Mouse (Mus musculus) hindbrain, embryonic 15.5 days (tissue): ENCODE results near the gene Chrm4. TPM values are rescaled to one million over a fixed set of nuclear protein-coding genes. Genes with fewer than 3 reads are reported as not detected.
A peak's percentile ranks its signal among the peaks of the same experiment; 100 is the strongest.

Experiments used
- ATAC-seq: fragments of 200-750 bp; cut with Nextera tagmentation; 2 replicates; pipeline ENCODE4 v1.8.0; 2017; ENCODE audit warnings: low read depth, moderate number of reproducible peaks, moderate TSS enrichment; ENCODE audit not compliant: low FRiP score
- H3K27ac ChIP-seq: fragments of 300-500 bp; sonication (generic); replicated peaks from 2 replicates; pipeline ENCODE4 v1.5.1; 2015; ENCODE audit warnings: mild to moderate bottlenecking, inconsistent platforms
- H3K27me3 ChIP-seq: fragments of 300-500 bp; sonication (generic); 2 replicates; pipeline ENCODE4 v1.6.1; 2015; ENCODE audit warnings: control low read depth, inconsistent platforms
- H3K36me3 ChIP-seq: fragments of 300-500 bp; sonication (generic); 2 replicates; pipeline ENCODE4 v1.6.1; 2015; ENCODE audit warnings: control low read depth, inconsistent platforms
- H3K4me1 ChIP-seq: fragments of 300-500 bp; sonication (generic); replicated peaks from 2 replicates; pipeline ENCODE4 v1.6.1; 2015; ENCODE audit warnings: control low read depth, inconsistent platforms
- H3K4me2 ChIP-seq: fragments of 300-500 bp; sonication (generic); 2 replicates; pipeline ENCODE4 v1.6.1; 2015; ENCODE audit warnings: moderate library complexity, mild to moderate bottlenecking, inconsistent platforms
- H3K4me3 ChIP-seq: fragments of 300-500 bp; sonication (generic); 2 replicates; pipeline ENCODE4 v1.5.1; 2015; ENCODE audit warnings: mild to moderate bottlenecking, inconsistent platforms
- H3K9ac ChIP-seq: fragments of 300-500 bp; sonication (generic); 2 replicates; pipeline ENCODE4 v1.6.1; 2015; ENCODE audit warnings: inconsistent platforms
- H3K9me3 ChIP-seq: fragments of 300-500 bp; sonication (generic); 2 replicates; pipeline ENCODE4 v1.6.1; 2016; ENCODE audit warnings: control low read depth, inconsistent platforms
- WGBS: fragments of 180-500 bp; shearing (Covaris S2); methylation state at CpG from one replicate; pipeline ENCODE4 v1.1.7; 2015; 5-methylcytosine and 5-hydroxymethylcytosine counted together
- polyA plus RNA-seq: library from polyadenylated mRNA; unstranded; fragments of >200 nt; fragmentation: Nextera tagmentation; extraction: Ambion mirVana; gene quantifications from 2 replicates; pipeline ENCODE4 v1.2.1, GENCODE M21; 2015

The Chrm4 gene
- polyA plus RNA-seq, 1 experiment from 2014 or later: 1.2 TPM

DNA sequence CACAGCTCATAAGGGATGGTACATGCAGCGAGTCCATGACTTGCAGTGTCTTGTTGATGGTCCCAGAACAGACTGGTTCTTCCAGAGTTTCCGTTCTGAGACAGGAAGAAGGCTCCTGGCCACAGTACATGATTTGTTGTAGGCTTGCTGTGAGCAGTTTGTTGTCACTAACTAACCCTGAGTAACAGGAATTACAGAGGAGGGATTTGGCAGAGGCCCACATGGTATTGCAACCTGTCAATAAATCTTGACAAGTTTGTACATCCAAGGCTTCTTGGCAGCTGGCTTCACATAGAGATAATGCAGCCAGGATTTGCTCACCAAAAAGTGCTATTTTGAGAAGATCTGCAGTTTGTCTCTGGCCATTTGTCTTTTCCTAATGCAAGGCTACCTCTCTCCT is 20.9 kb upstream of the Chrm4 start:
- Histone ChIP-seq H3K4me2 (no peak overlapping the region), H3K9ac (no peak overlapping the region), H3K36me3 (peaks cover 25% of the 10 kb centered on the region; the same call in 1 of the 2 replicates), H3K27ac (no peak overlapping the region), H3K27me3 (no peaks in the 10 kb centered on the region), H3K9me3 (no peaks in the 10 kb centered on the region), H3K4me3 (no peak overlapping the region), H3K4me1 (peaks cover 10% of the 10 kb centered on the region; the same call in 1 of the 2 replicates)
- ATAC-seq: no peak
- 97% methylated on average over 2 of the region's 2 CpGs for WGBS

DNA sequence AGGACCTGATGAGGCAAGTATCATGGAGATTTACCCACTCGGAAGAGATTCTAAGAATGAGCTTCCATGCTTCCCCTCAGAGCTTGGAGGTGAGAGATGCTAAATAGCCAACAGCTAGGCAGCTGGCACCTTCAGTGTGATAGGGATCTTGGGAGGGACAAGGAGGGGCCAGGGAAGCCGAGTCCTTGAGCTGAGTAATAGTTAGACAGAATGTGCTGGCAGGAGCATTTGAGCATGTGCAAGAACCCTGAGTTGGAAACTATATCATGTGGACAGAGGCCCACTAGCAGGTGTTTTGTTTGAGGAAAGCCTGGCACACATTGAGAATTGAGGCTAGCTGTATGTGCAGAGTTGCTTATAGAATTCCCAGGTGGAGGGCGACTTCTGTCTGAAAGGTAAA is 14.4 kb upstream of the Chrm4 start:
- peaks cover 58% of the 10 kb centered on the region for H3K36me3 ChIP-seq
- no peak for ATAC-seq
- no peaks in the 10 kb centered on the region for H3K4me1 ChIP-seq
- no peak overlapping the region for H3K27ac ChIP-seq
- H3K9me3 ChIP-seq: no peaks in the 10 kb centered on the region
- no peak overlapping the region for H3K4me3 ChIP-seq
- no peak overlapping the region for H3K9ac ChIP-seq
- no peak overlapping the region for H3K4me2 ChIP-seq
- 88% methylated on average over 3 of the region's 3 CpGs for WGBS
- H3K27me3 ChIP-seq: no peaks in the 10 kb centered on the region

DNA sequence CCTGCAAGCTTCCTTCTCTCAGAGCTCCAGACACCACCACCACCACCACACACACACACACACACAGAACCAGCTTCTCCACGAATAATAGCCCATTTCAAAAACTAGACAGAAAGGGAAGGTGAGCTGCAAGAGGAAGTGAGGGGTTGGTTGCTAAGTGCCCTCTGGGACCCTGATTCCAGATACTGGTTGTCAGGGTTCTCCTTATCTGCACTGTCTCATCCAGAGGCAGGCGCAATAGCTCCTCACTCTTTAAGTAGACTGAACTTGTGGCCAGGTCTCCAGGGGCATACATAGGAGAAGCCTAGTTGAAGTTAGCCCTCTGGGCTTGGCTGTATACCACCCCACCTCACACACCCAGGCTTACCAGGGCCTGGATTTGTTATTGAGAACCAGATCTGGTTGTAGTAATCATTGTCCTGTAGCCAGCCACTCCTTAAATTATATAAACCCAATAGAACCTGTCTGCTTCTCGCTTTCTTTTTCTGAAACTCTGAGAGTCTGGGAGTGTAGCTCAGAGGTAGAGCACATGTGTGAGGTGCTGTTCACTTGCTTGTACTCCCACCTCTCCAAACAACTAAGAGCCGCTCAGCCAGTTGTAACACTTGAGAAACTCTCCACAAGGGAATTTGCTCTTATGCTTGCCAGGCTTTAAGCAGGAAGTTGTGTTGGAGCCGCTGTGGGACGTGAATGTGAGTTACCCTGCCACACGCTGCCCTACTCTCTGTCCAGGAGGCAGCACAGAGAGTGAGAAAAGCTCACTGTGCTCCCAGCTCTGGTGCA is 13.5 kb upstream of the Chrm4 start:
- no peak overlapping the region for H3K27ac ChIP-seq

DNA sequence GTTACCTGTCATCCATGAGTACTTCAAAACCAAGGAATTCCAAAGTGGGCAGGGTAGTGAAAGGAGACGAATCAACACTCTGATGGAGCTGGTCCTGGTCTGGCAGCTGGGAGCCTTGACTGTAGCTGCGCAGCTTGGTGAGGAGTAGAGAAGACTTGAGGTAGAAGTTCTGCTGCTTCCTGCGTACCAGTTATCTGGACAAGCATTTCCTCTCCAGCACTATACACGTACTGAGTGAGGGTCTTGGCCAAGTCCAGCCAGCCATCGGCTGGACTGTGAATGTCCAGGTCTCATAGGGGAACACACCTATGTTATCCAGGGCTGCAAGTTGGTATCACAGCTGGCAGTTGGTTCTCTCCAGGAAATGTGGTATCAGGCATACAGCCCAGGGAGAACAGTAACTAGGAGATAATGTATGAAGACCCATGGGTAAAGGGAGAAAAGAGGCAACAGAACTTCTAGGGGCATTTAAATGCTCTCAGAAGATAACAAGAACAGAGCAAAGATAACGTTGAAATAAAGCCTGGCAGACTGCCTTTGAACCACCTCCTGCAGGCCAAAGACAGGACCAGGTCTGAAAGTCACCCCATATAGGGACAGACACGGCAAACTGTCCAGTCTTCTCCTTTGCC is 10.6 kb upstream of the Chrm4 start:
- 0 out of 2 replicates have a peak, but pooled peaks cover 11% of the 10 kb centered on the region for H3K27me3 ChIP-seq
- H3K36me3 ChIP-seq: peaks cover 48% of the 10 kb centered on the region
- no peak overlapping the region for H3K27ac ChIP-seq
- 93% methylated on average over 7 of the region's 7 CpGs for WGBS
- no peak overlapping the region for H3K4me2 ChIP-seq
- no peaks in the 10 kb centered on the region for H3K9me3 ChIP-seq
- H3K4me1 ChIP-seq: peaks cover 3% of the 10 kb centered on the region; the same call in 1 of the 2 replicates
- H3K4me3 ChIP-seq: no peak overlapping the region
- no peak for ATAC-seq
- H3K9ac ChIP-seq: no peak overlapping the region

More for the DNA sequence above, 13.5 kb upstream of the Chrm4 start:
- Histone ChIP-seq H3K4me3 (no peak overlapping the region), H3K9me3 (no peaks in the 10 kb centered on the region), H3K9ac (no peak overlapping the region), H3K36me3 (peaks cover 64% of the 10 kb centered on the region), H3K4me1 (no peaks in the 10 kb centered on the region), H3K4me2 (no peak overlapping the region), H3K27me3 (no peaks in the 10 kb centered on the region)
- 84% methylated on average over 7 of the region's 7 CpGs for WGBS
- ATAC-seq: no peak

DNA sequence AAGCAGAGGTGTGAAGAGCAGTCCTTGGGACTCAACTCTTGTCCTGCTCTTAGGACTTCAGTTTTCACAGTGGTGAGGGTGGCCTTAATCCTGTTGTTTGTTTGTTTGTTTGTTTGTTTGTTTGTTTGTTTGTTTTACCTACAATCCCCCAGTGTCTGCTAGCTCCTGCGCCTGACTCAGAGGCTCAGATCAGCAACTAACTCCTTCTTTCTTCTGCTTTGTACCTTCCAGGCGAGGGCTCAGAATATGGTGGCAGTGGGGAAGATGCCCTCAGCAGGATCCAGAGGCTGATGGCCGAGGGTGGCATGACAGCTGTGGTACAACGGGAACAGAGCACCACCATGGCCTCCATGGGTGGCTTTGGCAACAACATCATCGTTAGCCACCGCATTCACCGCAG is 10.0 kb upstream of the Chrm4 start:
- Histone ChIP-seq H3K27me3 (peaks cover 13% of the 10 kb centered on the region), H3K27ac (no peak overlapping the region), H3K9ac (no peak overlapping the region), H3K4me2 (no peak overlapping the region), H3K4me1 (peaks cover 10% of the 10 kb centered on the region), H3K9me3 (no peaks in the 10 kb centered on the region), H3K36me3 (peaks cover 42% of the 10 kb centered on the region), H3K4me3 (no peak overlapping the region)
- no peak for ATAC-seq
- WGBS: 91% methylated on average over 7 of the region's 7 CpGs

DNA sequence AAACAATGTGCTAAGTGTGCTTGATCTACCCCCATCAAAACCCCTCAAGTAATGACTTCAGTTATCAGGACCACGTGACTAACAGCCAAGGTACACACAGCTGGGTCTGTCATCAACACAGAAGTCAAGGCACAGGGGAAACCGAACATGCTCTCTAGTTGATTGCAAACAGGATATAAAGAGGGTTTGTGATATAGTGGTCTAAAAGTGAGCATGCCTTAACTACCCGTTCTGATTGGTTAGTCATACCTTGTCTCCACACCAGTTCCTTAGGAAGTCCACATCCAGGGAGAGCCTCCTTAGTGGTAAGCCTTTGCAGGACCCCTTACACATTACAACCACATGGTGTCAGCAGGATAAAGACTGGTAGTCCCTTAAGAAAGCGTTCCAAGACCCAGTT is 6.9 kb upstream of the Chrm4 start:
- ATAC-seq: no peak
- Histone ChIP-seq H3K9ac (no peak overlapping the region), H3K27me3 (peaks cover 36% of the 10 kb centered on the region), H3K9me3 (no peaks in the 10 kb centered on the region), H3K4me1 (peaks cover 24% of the 10 kb centered on the region), H3K4me3 (no peak overlapping the region), H3K4me2 (no peak overlapping the region), H3K27ac (no peak overlapping the region), H3K36me3 (peaks cover 19% of the 10 kb centered on the region)
- 81% methylated on average over 4 of the region's 4 CpGs for WGBS

DNA sequence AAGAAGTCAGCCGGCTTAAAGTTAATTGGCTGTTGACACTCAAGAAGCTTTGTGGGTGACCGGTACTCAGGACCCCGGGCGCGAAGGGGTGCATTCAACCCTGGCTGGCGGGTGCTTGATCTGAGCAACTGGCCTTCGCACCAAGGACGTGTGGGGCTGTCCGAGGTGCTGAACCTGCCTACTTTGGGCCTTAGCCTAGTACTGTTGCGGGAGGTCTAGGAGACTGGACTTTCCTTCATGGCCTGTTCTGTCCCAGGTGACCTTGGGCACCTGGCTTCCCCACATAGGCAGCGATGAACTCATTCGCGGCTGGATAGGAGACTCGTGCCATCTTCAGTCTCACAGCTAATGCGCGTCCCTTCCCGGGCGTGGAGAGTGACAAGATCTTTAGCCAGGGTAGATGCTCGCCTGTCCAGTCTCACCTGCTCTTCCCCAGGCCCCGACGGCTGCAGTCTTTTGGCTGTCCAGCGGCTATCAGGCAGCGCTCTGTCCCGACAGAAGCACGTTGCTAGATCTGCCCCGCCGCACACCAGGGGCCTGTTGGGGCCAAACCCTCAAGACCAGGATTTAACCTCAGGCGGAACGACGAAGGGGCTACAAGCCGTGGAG is 5.8 kb upstream of the Chrm4 start:
- Histone ChIP-seq H3K9ac (0 out of 2 replicates have a peak overlapping the region, but pooled peaks have one; percentile 33), H3K4me3 (peak overlapping the region; percentile 48), H3K27ac (no peak overlapping the region), H3K9me3 (no peaks in the 10 kb centered on the region), H3K4me1 (peaks cover 24% of the 10 kb centered on the region), H3K4me2 (peak overlapping the region; percentile 71), H3K36me3 (peaks cover 19% of the 10 kb centered on the region), H3K27me3 (peaks cover 36% of the 10 kb centered on the region)
- ATAC-seq: peak; percentile 12; the same call in 1 of the 2 replicates
- WGBS: 4% methylated on average over 31 of the region's 31 CpGs

DNA sequence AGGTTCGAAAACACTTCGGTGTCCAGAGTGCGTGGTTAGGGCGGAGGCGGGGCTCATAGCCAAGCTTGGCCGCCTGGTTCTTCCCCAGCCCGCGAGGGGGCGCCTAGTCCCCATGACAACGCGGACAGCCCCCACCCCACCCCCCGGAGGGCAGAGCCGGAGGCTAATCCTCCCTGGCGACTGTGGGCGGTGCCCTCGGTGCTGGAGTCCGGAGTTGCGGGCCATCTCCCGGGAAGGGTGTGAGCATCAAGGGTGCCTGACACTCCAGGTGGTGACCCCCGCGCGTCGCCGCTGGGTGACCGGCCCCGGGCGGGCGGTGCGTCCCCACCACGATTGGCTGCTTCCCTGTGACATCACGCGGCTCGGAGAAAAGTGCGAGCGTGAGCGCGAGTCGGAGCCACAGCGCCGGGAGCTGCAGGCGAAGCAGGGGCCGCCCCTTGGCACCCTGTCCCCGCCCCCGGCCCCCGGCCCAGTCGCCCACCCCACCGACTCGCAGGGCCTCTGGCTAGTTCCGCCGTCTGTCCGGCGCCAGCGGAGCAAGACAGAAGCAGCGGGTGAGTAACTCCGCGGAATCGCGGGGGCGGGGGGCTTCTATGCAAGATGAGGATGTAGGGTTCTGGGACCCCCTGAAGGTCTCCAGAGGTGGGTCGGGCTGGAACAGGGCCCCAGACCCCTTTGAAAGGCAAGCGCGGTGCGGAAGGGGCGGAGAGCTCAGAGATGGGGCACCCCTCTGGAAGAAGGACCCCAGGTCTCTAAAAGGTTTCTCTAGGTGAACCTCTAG is 5.1 kb upstream of the Chrm4 start:
- peaks cover 36% of the 10 kb centered on the region for H3K27me3 ChIP-seq
- H3K9me3 ChIP-seq: no peaks in the 10 kb centered on the region
- H3K4me2 ChIP-seq: peak overlapping the region; percentile 71
- H3K36me3 ChIP-seq: peaks cover 19% of the 10 kb centered on the region
- peaks cover 24% of the 10 kb centered on the region for H3K4me1 ChIP-seq
- peak overlapping the region; percentile 48 for H3K4me3 ChIP-seq
- WGBS: 1% methylated on average over 64 of the region's 64 CpGs
- peak overlapping the region; percentile 33 for H3K9ac ChIP-seq
- ATAC-seq: peak; percentile 73
- no peak overlapping the region for H3K27ac ChIP-seq

DNA sequence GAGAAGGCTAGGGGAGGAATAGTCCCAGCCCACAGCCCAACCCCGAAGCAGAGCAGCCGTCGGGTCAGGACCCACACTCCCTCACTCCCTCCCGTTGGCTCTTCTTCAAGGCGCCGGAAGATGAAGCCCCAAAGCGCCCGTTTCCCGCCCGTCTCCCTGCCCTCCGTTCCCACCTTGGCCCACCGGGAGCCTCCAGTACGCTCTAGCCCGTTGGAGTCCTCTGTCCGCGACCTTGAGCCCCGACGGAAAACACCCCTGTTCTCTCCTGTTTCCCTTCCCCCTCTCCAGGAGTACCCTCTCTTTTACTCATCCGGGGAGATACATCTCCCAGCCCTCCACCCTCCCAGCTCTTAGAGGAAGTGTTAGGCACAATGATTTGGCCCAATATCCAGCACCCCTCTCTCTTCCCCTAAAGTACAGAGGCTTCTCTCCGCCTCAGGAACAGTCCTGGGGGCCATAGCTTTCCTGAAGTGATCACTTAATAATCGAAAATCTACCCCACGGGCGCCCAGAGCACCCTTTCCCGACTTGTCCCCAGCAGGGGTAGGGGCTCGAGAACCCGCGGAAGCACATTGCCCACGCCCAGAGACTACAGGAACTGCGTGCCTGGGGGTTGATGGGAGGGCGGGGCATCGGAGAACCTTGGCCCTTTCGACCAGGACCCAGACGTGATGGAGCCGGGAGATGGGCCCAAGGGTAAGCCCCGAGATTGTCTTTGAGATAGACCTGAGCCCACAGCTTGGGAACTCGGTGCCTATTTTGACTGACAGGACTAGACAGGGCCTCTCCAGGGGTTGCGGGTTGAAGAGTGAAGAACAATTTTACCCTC is 4.2 kb upstream of the Chrm4 start:
- H3K27me3 ChIP-seq: peaks cover 36% of the 10 kb centered on the region
- no peaks in the 10 kb centered on the region for H3K9me3 ChIP-seq
- H3K4me3 ChIP-seq: peak overlapping the region; percentile 48
- H3K36me3 ChIP-seq: peaks cover 12% of the 10 kb centered on the region
- no peak overlapping the region for H3K27ac ChIP-seq
- H3K9ac ChIP-seq: no peak overlapping the region
- H3K4me2 ChIP-seq: peak overlapping the region; percentile 71
- ATAC-seq: no peak
- 4% methylated on average over 37 of the region's 37 CpGs for WGBS
- peaks cover 25% of the 10 kb centered on the region for H3K4me1 ChIP-seq

DNA sequence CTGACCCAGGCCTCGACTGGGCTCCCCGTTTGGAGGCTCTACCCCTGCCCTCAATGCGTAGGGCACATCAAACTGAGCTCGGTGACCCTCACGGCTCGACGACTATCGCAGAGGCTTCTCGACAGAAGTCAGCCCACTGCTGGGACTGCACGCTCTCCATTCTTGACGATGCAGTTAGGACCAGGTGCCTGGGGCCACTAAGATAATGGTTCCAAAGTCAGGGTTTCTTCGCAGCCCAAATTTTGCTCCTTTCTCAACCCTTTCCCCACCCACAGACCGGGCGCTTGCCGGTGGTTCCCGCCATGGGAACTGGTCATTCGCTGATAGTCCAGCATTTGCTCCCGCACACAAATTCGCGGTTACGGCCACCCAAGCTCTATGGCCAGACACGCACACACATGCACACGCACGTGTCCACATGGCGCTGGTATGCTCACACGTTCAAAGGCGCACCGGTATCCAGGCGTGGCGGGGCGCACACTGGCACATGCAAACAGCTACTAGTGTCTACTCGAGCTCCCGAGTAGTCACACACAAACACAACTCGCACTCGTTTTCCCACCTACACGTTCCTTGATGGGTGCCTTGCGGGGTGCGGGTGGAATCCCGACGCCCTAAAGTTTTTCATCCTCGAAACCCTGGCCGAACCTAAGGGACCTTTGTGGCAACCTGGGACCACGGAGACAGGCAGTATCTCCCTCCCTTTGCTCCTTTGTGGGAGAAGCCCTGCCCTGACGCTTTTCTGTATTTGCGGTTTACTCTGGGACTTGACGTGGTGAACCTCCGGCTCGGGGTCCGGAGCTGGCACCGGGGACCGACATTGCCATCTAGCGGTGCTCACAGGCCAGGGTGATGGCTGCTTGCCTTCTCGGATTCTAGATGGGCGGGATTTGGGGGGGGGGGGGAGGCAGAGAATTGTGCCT is 3.4 kb upstream of the Chrm4 start:
- Histone ChIP-seq H3K4me3 (peak overlapping the region; percentile 48), H3K27ac (no peak overlapping the region), H3K9me3 (no peaks in the 10 kb centered on the region), H3K9ac (no peak overlapping the region), H3K27me3 (peaks cover 36% of the 10 kb centered on the region), H3K4me1 (peaks cover 29% of the 10 kb centered on the region), H3K36me3 (peaks cover 3% of the 10 kb centered on the region; the same call in 1 of the 2 replicates), H3K4me2 (peak overlapping the region; percentile 71)
- no peak for ATAC-seq
- 4% methylated on average over 54 of the region's 54 CpGs for WGBS
